Mouse (Mus musculus): ENCODE data around the gene Ncor2. TPM values are rescaled to one million over a fixed set of nuclear protein-coding genes. Genes with fewer than 3 reads are reported as not detected.
A peak's percentile ranks its signal among the peaks of the same experiment; 100 is the strongest.

The Ncor2 gene
- polyA plus RNA-seq, 1 experiment = 75.8 TPM

DNA sequence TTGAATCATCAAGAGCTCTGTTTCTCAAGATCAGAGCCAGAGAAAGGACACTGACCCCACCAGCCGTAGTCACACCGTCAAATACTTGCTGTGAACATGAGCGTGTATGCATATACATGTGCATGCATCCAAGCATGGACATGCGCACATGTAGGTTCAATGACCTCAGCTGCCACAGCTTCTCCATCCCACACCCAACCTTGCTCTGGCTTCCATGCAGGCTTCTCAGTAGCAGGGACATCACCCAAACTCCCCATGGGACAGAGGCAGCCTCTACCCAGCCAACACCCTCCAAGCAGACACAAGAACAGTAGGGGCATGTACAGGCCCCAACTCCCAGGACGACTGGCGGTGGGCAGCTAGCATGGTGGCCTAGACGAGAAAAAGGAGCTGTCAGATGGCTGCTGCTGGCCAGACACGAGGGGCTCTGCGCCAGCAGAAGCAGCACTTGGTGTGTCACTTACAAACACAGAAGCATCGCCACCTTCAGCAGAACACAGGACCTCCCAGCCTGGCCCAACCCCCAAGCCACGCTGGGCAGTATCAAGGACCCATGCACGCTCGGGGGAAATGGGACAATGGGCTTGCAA is 40.1 kb downstream of the Ncor2 start:
- Histone ChIP-seq H3K27ac (ENCODE audit: control insufficient read depth, insufficient read depth, low read length) (no peak overlapping the region), H3K4me1 (replicated peaks; ENCODE audit: control insufficient read depth, insufficient read depth, low read length) (peaks cover 18% of the 10 kb centered on the region), H3K4me3 (ENCODE audit: control insufficient read depth, insufficient read depth, low read length) (no peak overlapping the region), H3K27me3 (ENCODE audit: control insufficient read depth, insufficient read depth, low read length) (no peaks in the 10 kb centered on the region), H3K36me3 (ENCODE audit: control insufficient read depth, insufficient read depth, low read length) (no peaks in the 10 kb centered on the region)
- WGBS = 95% methylated on average over 13 of the region's 13 CpGs
- no peak for DNase-seq
- TF ChIP-seq CTCF (IDR thresholded peaks at IDR 0.05; ENCODE audit: borderline replicate concordance, control insufficient read depth, extremely low read depth, insufficient read depth, low read length, poor library complexity) = no peak
- TF ChIP-seq POLR2A (IDR thresholded peaks at IDR 0.05; ENCODE audit: control insufficient read depth, extremely low read depth, insufficient read depth, low read length, poor library complexity) = no peak

DNA sequence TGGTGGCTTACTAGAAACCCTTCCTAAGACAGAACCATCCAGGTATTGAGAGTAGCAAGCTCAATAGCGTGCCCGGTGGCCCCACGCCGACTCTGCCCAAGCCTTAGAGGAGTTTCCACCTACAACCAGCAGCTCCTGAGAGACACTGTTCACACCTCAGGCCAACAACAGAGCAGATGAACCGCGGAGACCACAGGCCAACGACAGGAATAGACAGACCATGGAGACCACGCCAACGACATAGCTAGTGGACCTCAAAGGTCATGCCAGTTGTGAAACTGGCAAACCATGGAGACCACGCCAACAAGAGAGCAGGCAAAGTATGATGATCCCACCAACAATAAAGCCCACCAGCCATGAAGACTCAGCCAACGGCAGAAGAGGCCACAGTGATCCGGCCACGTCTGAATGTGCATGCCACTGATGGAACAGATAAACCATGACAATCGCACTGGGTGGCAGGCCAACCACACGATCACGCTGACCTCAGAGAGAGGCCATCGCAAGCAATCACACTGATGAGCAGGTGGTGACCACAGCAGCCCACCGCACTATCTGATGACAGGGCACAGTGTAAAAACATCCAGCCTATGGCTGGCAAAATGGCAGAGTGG is 41.2 kb downstream of the Ncor2 start:
- TF ChIP-seq POLR2A (IDR thresholded peaks at IDR 0.05; ENCODE audit: control insufficient read depth, extremely low read depth, insufficient read depth, low read length, poor library complexity) (no peak), CTCF (IDR thresholded peaks at IDR 0.05; ENCODE audit: borderline replicate concordance, control insufficient read depth, extremely low read depth, insufficient read depth, low read length, poor library complexity) (no peak)
- H3K27me3 ChIP-seq (ENCODE audit: control insufficient read depth, insufficient read depth, low read length) = no peaks in the 10 kb centered on the region
- peaks cover 18% of the 10 kb centered on the region for H3K4me1 ChIP-seq (replicated peaks; ENCODE audit: control insufficient read depth, insufficient read depth, low read length)
- WGBS = 90% methylated on average over 18 of the region's 18 CpGs
- H3K36me3 ChIP-seq (ENCODE audit: control insufficient read depth, insufficient read depth, low read length) = no peaks in the 10 kb centered on the region
- no peak overlapping the region for H3K4me3 ChIP-seq (ENCODE audit: control insufficient read depth, insufficient read depth, low read length)
- H3K27ac ChIP-seq (ENCODE audit: control insufficient read depth, insufficient read depth, low read length) = no peak overlapping the region
- DNase-seq = no peak

DNA sequence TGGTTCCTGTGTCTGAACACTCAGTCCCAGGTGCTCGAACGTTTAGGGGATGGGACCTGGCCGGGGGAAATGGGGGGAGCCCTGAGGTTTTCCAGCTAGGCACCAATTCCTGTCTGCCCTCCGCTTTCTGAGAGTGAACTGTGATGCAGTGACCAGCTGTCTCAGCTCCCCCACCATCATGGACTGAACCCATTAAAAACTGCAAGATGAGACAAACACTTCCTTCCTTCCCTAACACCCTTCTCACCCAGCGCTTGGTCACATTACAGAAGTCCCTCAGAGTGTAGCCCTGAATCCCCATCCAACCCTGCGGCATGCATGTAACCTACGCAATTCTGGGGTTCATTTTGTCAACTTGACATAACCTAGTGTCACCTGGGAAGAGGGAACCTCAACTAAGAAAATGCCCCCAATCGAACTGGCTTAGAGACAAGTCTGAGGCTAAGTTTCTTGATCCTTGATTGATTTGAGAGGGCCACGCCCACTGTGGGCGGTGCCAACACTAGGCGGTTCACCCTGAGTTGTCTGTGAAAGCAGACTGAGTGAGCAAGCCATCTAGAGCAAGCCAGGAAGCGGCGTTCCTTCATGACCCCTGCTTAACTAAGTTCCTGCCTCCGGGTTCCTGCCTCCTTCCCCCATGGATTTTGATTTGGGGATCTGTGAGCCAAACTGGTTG is 41.9 kb downstream of the Ncor2 start:
- Histone ChIP-seq H3K27ac (ENCODE audit: control insufficient read depth, insufficient read depth, low read length) (no peak overlapping the region), H3K4me1 (replicated peaks; ENCODE audit: control insufficient read depth, insufficient read depth, low read length) (peaks cover 17% of the 10 kb centered on the region), H3K4me3 (ENCODE audit: control insufficient read depth, insufficient read depth, low read length) (no peak overlapping the region), H3K27me3 (ENCODE audit: control insufficient read depth, insufficient read depth, low read length) (no peaks in the 10 kb centered on the region), H3K36me3 (ENCODE audit: control insufficient read depth, insufficient read depth, low read length) (no peaks in the 10 kb centered on the region)
- 43% methylated on average over 14 of the region's 14 CpGs for WGBS
- DNase-seq = peak; percentile 21
- TF ChIP-seq POLR2A (IDR thresholded peaks at IDR 0.05; ENCODE audit: control insufficient read depth, extremely low read depth, insufficient read depth, low read length, poor library complexity) = no peak
- no peak for TF ChIP-seq CTCF (IDR thresholded peaks at IDR 0.05; ENCODE audit: borderline replicate concordance, control insufficient read depth, extremely low read depth, insufficient read depth, low read length, poor library complexity)

DNA sequence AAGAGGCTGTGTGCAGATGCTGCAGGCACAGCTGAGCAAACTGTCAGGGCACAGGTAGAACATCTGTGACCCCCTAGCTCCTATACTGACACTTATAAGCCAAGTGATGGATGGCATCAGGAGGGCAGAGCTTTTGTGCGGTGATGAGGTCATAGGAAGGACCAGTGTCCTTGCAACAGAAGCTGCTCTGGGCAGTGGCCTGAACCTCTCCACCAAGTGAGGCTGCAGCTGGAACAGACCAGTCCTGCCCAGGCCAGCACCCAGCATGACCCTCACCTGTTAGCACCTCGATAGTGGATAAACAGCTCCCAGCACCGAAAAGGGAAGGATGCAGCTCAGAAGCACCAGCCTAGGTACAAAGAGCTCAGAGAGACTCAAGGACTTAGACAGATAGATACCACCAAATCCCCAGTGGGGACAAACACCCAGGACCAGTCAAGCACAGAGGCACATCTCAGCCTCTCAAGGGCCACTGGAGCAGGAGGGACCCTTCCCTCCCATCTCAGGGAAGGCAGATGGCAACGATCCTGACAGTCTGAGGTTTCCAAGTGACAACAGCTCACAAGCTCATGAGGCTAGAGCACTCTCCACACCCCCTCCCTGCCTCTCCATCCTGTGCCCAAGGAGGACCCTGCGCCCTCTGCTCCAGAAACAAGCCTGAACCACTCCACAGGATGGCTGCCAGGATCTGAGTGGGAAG is 42.6 kb downstream of the Ncor2 start:
- Histone ChIP-seq H3K27me3 (ENCODE audit: control insufficient read depth, insufficient read depth, low read length) (no peaks in the 10 kb centered on the region), H3K4me3 (ENCODE audit: control insufficient read depth, insufficient read depth, low read length) (no peak overlapping the region), H3K4me1 (replicated peaks; ENCODE audit: control insufficient read depth, insufficient read depth, low read length) (peaks cover 14% of the 10 kb centered on the region), H3K36me3 (ENCODE audit: control insufficient read depth, insufficient read depth, low read length) (no peaks in the 10 kb centered on the region), H3K27ac (ENCODE audit: control insufficient read depth, insufficient read depth, low read length) (no peak overlapping the region)
- no peak for DNase-seq
- WGBS = 76% methylated on average over 5 of the region's 5 CpGs
- TF ChIP-seq POLR2A (IDR thresholded peaks at IDR 0.05; ENCODE audit: control insufficient read depth, extremely low read depth, insufficient read depth, low read length, poor library complexity) (no peak), CTCF (IDR thresholded peaks at IDR 0.05; ENCODE audit: borderline replicate concordance, control insufficient read depth, extremely low read depth, insufficient read depth, low read length, poor library complexity) (no peak)

DNA sequence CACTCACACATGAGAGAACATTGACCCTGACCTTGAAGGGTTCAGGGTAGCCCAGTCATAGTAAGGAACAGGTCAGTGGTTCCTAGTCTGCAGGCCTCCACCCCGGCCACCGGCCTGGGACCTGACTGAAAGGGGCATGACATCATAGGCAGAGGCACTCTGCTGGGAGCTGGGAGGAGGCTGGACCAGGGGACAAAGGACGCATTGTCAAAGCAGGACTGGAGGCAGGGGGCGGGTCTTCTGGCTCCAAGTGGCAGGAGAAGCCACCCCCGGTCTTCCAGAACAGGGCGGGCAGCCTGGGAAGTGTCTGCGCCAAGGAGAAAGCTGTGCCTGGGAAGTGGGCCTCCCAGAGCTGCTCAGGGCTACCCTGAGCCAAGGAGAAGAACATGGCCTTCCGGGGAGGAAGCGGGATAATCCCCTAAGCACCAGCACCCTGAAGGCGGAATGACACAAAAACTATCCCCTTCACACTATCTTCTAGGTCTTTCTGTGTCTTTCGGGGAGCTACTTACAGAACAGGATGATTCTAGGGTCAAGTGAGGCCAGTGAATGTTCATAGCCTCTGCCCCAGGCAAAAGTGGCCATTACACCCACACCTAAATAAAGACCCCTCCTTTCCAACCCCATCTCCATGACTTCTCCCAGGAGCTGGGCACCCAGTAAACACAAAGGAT is 44.1 kb downstream of the Ncor2 start:
- no peak for DNase-seq
- H3K36me3 ChIP-seq (ENCODE audit: control insufficient read depth, insufficient read depth, low read length) = no peaks in the 10 kb centered on the region
- H3K4me1 ChIP-seq (replicated peaks; ENCODE audit: control insufficient read depth, insufficient read depth, low read length) = peaks cover 11% of the 10 kb centered on the region
- 84% methylated on average over 11 of the region's 11 CpGs for WGBS
- H3K4me3 ChIP-seq (ENCODE audit: control insufficient read depth, insufficient read depth, low read length) = no peak overlapping the region
- H3K27me3 ChIP-seq (ENCODE audit: control insufficient read depth, insufficient read depth, low read length) = no peaks in the 10 kb centered on the region
- no peak for TF ChIP-seq CTCF (IDR thresholded peaks at IDR 0.05; ENCODE audit: borderline replicate concordance, control insufficient read depth, extremely low read depth, insufficient read depth, low read length, poor library complexity)
- no peak for TF ChIP-seq POLR2A (IDR thresholded peaks at IDR 0.05; ENCODE audit: control insufficient read depth, extremely low read depth, insufficient read depth, low read length, poor library complexity)
- no peak overlapping the region for H3K27ac ChIP-seq (ENCODE audit: control insufficient read depth, insufficient read depth, low read length)

DNA sequence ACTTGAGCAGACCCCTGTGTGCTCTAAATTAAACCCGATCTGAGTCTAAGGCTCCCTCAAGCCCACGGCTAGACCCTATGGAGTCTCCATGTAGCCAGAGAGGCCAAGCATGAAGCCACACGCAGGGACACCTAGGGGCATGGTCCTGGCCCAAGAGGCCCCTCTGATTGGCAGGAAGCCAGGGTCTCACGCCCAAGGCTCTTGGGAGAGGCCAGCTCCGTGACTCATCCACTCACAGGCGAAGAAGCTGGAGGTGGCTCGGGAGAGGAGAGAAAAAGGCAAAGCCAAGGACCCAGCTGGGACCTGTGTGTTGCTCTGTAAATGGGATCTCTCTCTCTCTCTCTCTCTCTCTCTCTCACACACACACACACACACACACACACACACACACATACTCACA is 44.6 kb downstream of the Ncor2 start:
- no peaks in the 10 kb centered on the region for H3K27me3 ChIP-seq (ENCODE audit: control insufficient read depth, insufficient read depth, low read length)
- H3K27ac ChIP-seq (ENCODE audit: control insufficient read depth, insufficient read depth, low read length) = no peak overlapping the region
- 83% methylated on average over 7 of the region's 7 CpGs for WGBS
- H3K36me3 ChIP-seq (ENCODE audit: control insufficient read depth, insufficient read depth, low read length) = no peaks in the 10 kb centered on the region
- DNase-seq = no peak
- H3K4me1 ChIP-seq (replicated peaks; ENCODE audit: control insufficient read depth, insufficient read depth, low read length) = peaks cover 11% of the 10 kb centered on the region
- no peak overlapping the region for H3K4me3 ChIP-seq (ENCODE audit: control insufficient read depth, insufficient read depth, low read length)
- no peak for TF ChIP-seq CTCF (IDR thresholded peaks at IDR 0.05; ENCODE audit: borderline replicate concordance, control insufficient read depth, extremely low read depth, insufficient read depth, low read length, poor library complexity)
- no peak for TF ChIP-seq POLR2A (IDR thresholded peaks at IDR 0.05; ENCODE audit: control insufficient read depth, extremely low read depth, insufficient read depth, low read length, poor library complexity)

All from thymus, adult 2 months (tissue).